Mouse (Mus musculus): ENCODE data around the gene Zfp704.
A peak's percentile ranks its signal among the peaks of the same experiment; 100 is the strongest.
"Not testable (repeated sequence)": the region's sequence is repeated elsewhere in the genome, so short reads cannot be mapped to it uniquely, and the experiment has no call there.

Gene Zfp704

GRCm38 (mm10) chr3:9598061-9598460 is 11.8 kb downstream of the Zfp704 start:
- DNase-seq (ENCODE audit: low read depth, low spot score), result peak; percentile 23

DNA sequence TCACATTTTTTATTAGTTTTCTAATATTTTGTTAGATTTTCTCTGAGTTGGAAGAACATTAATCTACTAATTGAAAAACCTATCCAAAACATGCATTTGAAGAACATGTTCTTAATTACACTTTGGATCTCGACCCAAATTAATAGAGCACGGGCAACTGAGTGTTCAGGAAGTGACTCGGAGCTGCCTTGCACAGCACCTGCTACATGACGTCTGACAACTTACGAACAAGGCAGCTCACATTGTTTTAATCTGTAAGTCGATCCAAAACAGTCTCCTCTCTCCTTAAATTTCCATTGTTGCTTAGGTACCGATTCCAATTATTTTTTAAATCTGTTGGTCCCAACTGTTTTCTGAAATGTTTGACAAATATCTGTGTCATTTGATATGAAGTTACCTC is 15.4 kb downstream of the Zfp704 start:
- DNase-seq (ENCODE audit: low read depth, low spot score), result no peak

DNA sequence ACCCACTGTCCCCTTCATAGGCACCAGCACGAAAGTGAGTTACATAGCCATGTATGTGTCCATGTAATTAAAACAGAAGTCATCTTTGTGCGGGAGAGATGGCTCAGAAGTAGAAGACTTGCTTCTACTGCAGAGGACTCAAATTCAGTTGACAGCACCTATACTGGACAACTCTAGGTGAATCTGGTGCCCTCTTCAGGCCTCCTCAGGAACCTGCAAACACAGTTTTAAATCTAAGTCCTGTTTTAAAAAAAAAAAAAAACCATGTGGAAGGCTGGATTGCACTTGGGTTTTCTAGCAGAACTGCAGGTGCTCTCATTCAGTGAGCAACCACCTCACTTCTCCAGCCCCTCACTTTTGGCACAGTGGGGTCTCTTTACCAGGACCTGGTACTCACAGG is 16.1 kb downstream of the Zfp704 start:
- DNase-seq (ENCODE audit: low read depth, low spot score), result peak; percentile 38

- no peak for DNase-seq (ENCODE audit: low read depth, low spot score)
Measured at GRCm38 (mm10) chr3:9591416-9592110, 18.3 kb downstream of the Zfp704 start.

GRCm38 (mm10) chr3:9588635-9589034 is 21.2 kb downstream of the Zfp704 start:
- no peak for DNase-seq (ENCODE audit: low read depth, low spot score)

- no peak for DNase-seq (ENCODE audit: low read depth, low spot score)
Measured at GRCm38 (mm10) chr3:9587304-9587703, 22.6 kb downstream of the Zfp704 start.

DNA sequence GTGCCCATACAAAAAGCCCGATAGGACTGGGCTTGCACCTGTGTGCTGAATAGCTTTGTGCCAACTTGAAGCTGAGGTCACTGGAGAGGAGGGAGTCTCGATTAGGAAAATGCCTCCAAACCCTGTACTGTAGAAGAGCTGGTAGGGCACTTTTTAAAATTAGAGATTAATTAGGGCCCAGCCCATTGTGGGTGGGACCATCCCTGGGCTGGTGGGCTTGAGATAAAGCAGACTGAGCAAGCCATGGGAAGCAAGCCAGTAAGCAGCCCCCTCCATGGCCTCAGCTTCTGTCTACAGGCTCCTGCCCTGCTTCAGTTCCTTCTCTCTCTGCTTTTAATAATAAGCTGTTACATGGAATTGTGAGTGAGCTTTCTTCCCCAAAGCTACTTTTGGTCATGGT is 26.4 kb downstream of the Zfp704 start:
- DNase-seq (ENCODE audit: low read depth, low spot score), result no peak

DNA sequence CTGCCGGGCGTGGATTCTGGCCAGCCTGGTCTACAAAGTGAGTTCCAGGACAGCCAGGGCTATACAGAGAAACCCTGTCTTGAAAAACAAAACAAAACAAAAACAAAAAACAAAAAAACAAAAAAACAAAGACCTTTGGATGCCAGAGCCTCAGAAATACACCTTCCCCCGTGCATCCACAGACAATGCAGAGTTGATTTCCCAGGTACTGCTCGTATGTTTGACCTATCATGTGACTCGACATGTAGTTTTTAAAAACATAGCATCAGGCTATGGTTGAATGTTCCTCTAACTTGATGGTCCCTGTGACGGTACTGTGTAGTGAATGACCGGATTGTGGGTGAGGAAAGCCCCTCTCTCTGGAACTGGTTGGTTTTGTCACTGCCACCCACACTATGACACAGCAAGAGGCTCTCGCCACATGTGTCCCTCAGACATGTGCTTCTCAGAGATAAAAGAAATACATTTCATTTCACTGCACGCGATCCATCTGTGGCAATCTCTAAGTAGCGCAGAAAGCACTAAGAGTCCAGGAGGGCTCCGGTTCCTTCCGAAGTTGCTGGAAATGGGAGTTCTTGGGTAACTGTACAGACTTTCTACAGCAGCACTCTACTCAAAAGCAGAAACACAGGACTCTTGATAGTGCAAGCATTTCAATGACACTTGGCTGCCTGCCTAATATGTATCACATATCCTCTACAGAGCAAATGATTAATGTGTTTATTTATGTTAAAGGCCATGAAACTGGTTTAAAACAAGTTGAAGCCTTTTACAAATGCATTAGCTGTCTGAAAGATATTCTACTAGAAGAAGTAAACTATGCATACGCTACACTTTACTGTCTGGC is 28.7 kb downstream of the Zfp704 start:
- DNase-seq (ENCODE audit: low read depth, low spot score), result no peak

- no peak for DNase-seq (ENCODE audit: low read depth, low spot score)
Measured at GRCm38 (mm10) chr3:9580102-9580501, 29.8 kb downstream of the Zfp704 start.

DNA sequence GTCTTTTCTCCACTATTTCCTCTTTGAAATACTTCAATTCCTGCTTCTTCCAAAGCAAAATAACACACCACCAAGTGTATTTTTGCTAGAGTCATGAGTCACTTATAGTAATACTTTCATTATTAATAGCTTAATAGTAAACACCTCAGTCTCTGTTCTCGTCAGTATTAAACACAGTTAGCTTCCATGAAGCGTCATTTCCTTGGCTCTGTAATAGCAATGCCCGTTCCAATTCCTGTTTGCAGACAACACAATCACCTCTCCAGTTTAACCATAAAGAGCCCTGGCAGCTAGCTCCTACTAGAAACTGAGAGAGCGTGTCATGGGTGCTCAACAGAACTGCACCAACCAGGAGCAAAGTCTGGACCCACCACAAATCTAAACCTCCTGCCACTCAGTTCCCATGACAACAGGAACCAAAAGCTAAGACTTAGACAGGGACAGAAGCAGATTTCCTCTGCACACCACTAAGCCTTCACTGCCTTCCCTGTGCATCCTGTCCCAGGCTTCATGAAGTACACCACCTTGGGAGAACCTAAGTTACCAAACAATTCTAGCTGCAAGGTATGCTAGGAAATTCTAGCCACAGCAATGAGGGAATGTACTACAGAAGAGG is 30.7 kb downstream of the Zfp704 start:
- DNase-seq (ENCODE audit: low read depth, low spot score), result no peak

- DNase-seq (ENCODE audit: low read depth, low spot score), result no peak
Measured at GRCm38 (mm10) chr3:9576872-9577271, 33.0 kb downstream of the Zfp704 start.

- no peak for DNase-seq (ENCODE audit: low read depth, low spot score)
Measured at GRCm38 (mm10) chr3:9574305-9574704, 35.6 kb downstream of the Zfp704 start.

GRCm38 (mm10) chr3:9573581-9573980 is 36.3 kb downstream of the Zfp704 start:
- no peak for DNase-seq (ENCODE audit: low read depth, low spot score)

- no peak for DNase-seq (ENCODE audit: low read depth, low spot score)
Measured at GRCm38 (mm10) chr3:9572261-9572660, 37.6 kb downstream of the Zfp704 start.

DNA sequence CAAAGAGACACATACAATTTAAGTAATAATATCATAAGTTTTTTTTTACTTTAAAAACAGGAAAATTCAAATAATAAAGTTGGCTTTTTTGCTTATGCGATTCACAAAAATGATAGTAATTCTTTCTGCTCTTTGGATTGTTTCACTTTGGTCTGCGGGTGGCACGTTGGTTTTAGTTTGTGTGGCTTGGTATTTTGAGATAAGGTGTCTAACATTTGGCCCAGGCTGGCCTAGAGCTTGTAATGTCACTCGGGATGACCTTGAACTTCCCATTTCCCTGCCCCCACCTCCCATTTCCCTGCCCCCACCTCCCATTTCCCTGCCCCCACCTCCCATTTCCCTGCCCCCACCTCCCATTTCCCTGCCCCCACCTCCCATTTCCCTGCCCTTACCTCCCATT is 39.1 kb downstream of the Zfp704 start:
- no peak for DNase-seq (ENCODE audit: low read depth, low spot score)

- not testable (repeated sequence) for DNase-seq (ENCODE audit: low read depth, low spot score)
Measured at GRCm38 (mm10) chr3:9569706-9570105, 40.2 kb downstream of the Zfp704 start.

DNA sequence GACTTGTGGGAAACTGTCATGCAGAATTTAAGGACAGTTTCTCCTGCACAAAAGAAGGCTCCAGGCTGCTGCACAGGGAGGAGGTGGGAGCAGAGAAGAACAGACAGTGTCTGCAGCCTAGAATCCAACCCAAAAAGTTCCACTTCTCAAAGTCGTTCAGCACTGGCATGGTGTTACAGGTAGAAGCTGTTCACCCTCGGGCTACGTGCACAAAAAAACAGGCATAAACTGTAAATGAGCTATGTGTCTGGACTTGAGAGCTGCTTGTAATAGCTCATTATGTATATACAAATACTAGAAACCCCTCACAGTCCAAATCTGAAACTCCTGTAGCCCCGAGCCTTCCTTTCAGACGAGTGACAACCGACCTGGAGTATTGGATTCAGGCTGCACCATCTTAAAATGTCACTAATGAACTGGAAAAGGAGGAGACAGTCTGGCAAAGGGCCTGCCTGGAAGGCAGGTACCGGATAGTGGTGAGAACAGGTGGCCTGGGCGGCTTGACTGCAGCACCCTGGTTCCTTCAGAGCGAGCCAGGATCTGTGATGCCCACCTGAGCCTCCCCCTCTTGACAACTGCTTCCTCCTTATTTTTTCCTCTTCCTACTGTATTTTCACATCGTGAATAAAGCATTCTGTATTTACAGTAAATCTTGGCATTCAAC is 41.2 kb downstream of the Zfp704 start:
- DNase-seq (ENCODE audit: low read depth, low spot score), result no peak

- no peak for DNase-seq (ENCODE audit: low read depth, low spot score)
Measured at GRCm38 (mm10) chr3:9567948-9568347, 41.9 kb downstream of the Zfp704 start.

- DNase-seq (ENCODE audit: low read depth, low spot score), result no peak
Measured at GRCm38 (mm10) chr3:9566831-9567230, 43.1 kb downstream of the Zfp704 start.

DNA sequence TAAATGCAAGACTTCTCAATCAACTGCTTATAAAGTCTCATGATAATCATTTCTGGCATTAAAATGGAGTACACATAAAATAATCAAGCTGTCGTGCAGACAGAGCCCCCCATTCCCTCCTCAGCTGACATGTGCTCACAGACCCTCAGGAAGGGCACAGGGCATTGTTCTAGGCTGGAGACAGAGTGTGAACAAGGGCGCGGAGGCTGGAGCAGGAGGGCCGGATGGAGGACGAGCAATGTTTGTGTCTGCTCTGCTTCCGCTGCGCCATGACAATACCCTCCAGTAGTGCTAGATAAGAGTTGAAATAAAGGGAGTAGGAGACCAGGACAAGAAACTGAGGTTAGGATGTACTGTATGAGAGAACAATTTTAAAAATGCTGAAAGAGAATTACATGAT is 46.3 kb downstream of the Zfp704 start:
- no peak for DNase-seq (ENCODE audit: low read depth, low spot score)

DNA sequence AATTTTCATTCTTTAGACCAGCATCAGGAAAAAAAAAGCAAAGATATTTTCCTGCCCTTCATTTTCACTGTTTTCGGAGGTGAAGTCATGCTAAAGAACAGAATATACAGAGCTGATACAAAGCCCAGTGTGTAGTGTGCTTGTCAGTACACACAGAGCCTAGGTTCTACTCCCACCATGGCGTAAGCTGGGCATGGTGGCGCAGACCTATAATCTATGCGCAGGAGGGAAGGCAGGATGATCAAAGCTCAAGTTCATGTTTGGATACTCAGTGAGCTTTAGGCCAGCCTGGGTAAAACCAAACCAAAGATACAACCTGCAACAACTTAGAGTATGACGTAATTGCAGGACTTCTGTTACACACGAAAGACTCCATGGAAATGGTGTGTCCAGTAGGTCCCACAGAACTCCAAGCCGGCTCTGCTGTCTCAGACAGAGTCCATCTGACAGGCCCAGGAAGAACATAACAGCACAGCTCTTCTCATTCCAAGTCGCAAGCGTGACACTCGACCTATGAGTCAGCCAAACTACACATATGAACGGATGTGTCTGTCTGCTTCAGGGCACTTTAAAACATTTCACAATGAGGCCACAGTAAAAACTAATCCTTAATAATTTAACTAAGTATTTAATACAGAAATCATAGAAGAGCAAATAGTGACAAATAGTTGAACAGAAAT is 47.1 kb downstream of the Zfp704 start:
- no peak for DNase-seq (ENCODE audit: low read depth, low spot score)
